Mouse (Mus musculus) granulocyte monocyte progenitor cell, adult 5-6 weeks (primary cell): ENCODE results near the gene Vmn2r20. TPM values are rescaled to one million over a fixed set of nuclear protein-coding genes. Genes with fewer than 3 reads are reported as not detected.
"Not testable (repeated sequence)": the region's sequence is repeated elsewhere in the genome, so short reads cannot be mapped to it uniquely, and the experiment has no call there.

Source experiments
- ATAC-seq: replicated peaks from 2 replicates; pipeline ENCODE4 v1.8.0; 2016; ENCODE audit warnings: mild to moderate bottlenecking, moderate TSS enrichment, inconsistent platforms; ENCODE audit not compliant: poor library complexity, severe bottlenecking
- total RNA-seq, 2 experiments: library from RNA; stranded (forward) in 1 of 2; stranded (reverse) in 1 of 2; fragments of 200-712, 200-1000 nt in 1 of 2; fragments of >200 nt in 1 of 2; fragmentation: Nextera tagmentation in 1 of 2; gene quantifications; 2 replicates each; pipeline ENCODE4 v1.2.3; 2014 to 2017

The Vmn2r20 gene
- total RNA-seq (2014; fragmentation: Nextera tagmentation) (0.06 TPM in 1 of 2 replicates, not detected in the other), total RNA-seq (2017) (not detected in 2 replicates)

DNA sequence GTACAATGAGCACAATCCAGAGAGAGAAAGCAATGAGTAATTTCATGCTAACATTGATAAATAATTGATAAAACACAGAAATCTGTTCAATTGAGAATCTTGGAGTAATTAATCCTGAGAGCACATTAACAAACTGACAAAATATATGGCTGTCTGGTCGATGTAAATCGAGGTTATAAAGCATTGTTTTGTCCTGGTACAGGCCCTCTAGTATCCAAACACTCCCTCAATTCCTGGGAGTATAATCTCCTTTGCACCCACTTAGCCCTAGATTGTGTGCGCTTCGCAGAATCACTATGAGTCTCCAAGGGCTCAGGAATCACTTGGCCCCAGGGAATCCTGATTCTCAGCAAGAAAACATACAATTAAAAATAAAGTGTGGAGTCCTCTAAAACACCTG lies at the start of gene Vmn2r20:
Gene Vmn2r20, minus strand, starts transcription at position 101 of the 400 bp plus-strand sequence.
- not testable (repeated sequence) for ATAC-seq

- ATAC-seq: peak; percentile 97
Observed at GRCm38 (mm10) chr6:123424413-123424812, 6.5 kb upstream of the Vmn2r20 start.

DNA sequence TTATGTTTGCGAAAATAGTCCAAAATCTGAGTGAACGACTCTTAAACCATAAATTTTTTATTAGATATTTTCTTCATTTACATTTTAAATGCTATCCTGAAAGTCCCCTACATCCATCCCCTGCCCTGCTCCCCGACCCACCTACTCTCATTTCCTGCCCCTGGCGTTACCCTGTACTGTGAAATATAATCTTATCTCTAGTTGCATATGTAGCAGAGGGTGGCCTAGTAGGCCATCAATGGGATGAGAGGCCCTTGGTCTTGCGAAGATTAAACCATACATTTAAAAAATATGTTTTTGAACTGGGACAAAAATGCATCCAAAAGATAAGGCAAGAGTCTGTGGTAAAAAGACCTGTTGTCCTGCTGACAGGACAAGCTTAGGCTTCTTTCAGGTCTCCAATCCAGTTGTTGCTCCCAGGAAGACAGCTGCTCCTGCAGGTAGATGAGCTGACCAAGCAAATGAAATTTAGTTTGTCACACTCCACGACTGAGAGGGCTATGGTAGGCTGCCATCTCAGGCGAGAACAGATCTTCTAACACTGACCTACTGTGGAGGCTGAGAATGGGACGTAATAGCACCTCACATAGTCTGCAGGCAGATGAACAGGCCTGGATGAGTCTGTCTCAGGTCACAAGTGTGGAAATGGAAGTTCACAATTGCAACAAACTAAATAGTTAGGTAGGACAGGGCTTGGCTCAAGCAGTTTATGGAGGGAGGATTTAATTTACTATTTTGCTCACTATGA lies 10.8 kb downstream of the Vmn2r20 start:
- ATAC-seq: not testable (repeated sequence)

DNA sequence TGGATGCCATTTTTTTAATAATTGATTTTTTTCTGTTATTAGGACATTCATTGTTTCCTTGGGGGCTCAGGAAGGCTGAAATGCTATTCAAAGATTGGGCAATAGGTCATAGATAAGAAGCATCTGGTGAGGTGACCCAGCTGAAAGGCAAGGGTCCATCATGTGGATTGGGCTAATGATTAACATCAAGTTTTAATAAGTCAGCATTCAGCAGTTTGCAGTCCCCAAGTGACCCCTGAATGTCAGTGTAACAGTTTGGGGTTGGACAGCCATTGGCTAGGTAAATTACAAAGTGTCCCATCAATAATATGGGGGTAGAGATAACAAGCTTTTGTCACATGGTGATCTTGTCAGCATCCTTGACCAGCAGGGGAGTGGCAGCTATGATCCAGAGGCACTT lies 29.1 kb downstream of the Vmn2r20 start:
- ATAC-seq: not testable (repeated sequence)

DNA sequence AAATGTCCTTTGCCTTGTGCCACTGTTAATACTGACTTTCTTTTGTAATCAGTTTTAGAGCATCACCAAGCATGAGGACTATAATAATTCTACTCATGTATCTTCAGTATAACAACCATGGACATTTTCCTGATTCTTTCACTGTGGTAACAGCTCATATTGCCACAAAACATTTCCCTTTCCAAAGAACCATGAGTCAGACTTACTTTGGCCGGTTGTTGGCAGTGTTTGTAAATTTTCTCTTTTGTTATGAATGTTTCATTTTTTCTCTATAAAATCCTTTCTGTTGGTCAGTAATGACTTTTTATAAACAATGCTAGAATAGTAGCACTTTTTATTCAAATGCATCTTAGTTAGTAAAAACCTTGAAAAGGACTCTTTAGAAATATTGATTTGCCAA lies 71.8 kb downstream of the Vmn2r20 start:
- no peak for ATAC-seq

DNA sequence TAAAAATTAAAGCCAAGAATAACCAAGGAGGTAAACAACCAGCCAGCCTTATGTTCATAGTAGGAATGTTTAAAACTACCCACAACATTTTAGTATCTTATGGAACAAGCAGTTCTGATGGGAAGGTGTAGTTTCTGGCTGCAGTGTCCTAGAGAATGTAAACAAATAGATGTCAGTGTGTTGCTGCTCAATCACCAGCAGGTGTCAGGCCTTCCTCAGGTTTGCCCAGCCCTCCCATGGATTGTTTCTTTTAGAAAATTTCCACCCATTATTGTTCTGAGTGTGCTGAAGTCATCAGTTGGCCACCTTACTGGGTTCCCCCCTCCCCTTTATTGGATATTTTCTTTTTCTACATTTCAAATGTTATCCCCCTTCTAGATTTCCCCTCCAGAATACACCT lies 77.8 kb downstream of the Vmn2r20 start:
- ATAC-seq: peak; percentile 44; the same call in 1 of the 2 replicates

GRCm38 (mm10) chr6:123332503-123332902 lies 85.4 kb downstream of the Vmn2r20 start:
- no peak for ATAC-seq

Other genes starting within 250 kb of the Vmn2r20 start
- gene Clec4b2, start 245.2 kb downstream of the Vmn2r20 start, total RNA-seq (2014; fragmentation: Nextera tagmentation): 2.0 TPM in 1 of 2 replicates, not detected in the other
- 2.1 and 5.1 TPM in 2 replicates for gene Clec4b2, start 245.2 kb downstream of the Vmn2r20 start, total RNA-seq (2017)
- not detected in 2 replicates for gene Clec4n, start 188.3 kb downstream of the Vmn2r20 start, total RNA-seq (2014; fragmentation: Nextera tagmentation)
- gene Clec4n, start 188.3 kb downstream of the Vmn2r20 start, total RNA-seq (2017): 0.57 TPM in 1 of 2 replicates, not detected in the other
- gene Clec4d, start 156.0 kb downstream of the Vmn2r20 start, total RNA-seq (2014; fragmentation: Nextera tagmentation): 5.1 and 10.7 TPM in 2 replicates
- gene Clec4d, start 156.0 kb downstream of the Vmn2r20 start, total RNA-seq (2017): 5.8 and 7.8 TPM in 2 replicates
- gene Clec4e, start 128.2 kb downstream of the Vmn2r20 start, total RNA-seq (2014; fragmentation: Nextera tagmentation): 16.3 and 20.5 TPM in 2 replicates
- gene Clec4e, start 128.2 kb downstream of the Vmn2r20 start, total RNA-seq (2017): 20.9 and 23.7 TPM in 2 replicates
- not detected in 2 replicates for gene Vmn2r19, start 109.8 kb downstream of the Vmn2r20 start, total RNA-seq (2014; fragmentation: Nextera tagmentation)
- gene Vmn2r19, start 109.8 kb downstream of the Vmn2r20 start, total RNA-seq (2017): not detected in 2 replicates
- not detected in 2 replicates for gene Vmn2r21, start 115.3 kb upstream of the Vmn2r20 start, total RNA-seq (2014; fragmentation: Nextera tagmentation)
- not detected in 2 replicates for gene Vmn2r21, start 115.3 kb upstream of the Vmn2r20 start, total RNA-seq (2017)
- not detected in 2 replicates for gene Vmn2r22, start 232.6 kb upstream of the Vmn2r20 start, total RNA-seq (2014; fragmentation: Nextera tagmentation)
- gene Vmn2r22, start 232.6 kb upstream of the Vmn2r20 start, total RNA-seq (2017): not detected in 2 replicates